Mouse (Mus musculus): ENCODE results near the gene Zfp867. TPM values are rescaled to one million over a fixed set of nuclear protein-coding genes. Genes with fewer than 3 reads are reported as not detected.

Zfp867 gene
- polyA plus RNA-seq, 1 experiment = 1.3 TPM

DNA sequence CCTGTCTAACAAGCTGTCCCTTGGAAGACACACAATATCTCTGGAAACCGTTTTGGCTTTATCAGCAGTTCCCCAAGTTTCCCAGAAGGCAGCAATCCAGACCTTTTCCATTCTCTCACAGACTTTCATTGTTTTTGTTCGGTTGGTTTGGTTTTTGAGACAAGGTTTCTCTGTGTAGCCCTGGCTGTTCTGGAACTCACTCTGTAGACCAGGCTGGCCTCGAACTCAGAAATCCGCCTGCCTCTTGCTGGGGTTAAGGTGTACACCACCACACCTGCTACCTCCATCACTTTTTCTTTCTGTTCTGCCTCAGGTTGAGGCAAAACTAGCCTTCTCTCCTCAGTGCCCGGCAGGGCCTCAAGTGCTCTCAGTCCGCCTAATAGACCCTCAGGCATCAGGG lies 42.1 kb upstream of the Zfp867 start:
- Histone ChIP-seq H3K79me2 (ENCODE audit: control insufficient read depth, insufficient read depth) (no peaks in the 10 kb centered on the region), H3ac (ENCODE audit: control insufficient read depth, insufficient read length) (no peak overlapping the region), H3K36me3 (ENCODE audit: control insufficient read depth, insufficient read depth) (no peaks in the 10 kb centered on the region), H3K27me3 (ENCODE audit: control insufficient read depth, insufficient read depth, insufficient read length) (no peaks in the 10 kb centered on the region), H3K4me2 (ENCODE audit: low read depth) (no peak overlapping the region), H3K4me3 (no peak overlapping the region)
- TF ChIP-seq REST (IDR thresholded peaks at IDR 0.05; ENCODE audit: insufficient read depth, insufficient read length) (no peak), MYOD1 (IDR thresholded peaks at IDR 0.05; ENCODE audit: control insufficient read depth in 1 of 3, insufficient read length in 2 of 3, low read depth in 2 of 3) (no peak), MAX (IDR thresholded peaks at IDR 0.05; ENCODE audit: low read depth) (no peak), E2F4 (IDR thresholded peaks at IDR 0.05; ENCODE audit: insufficient read depth) (no peak), TCF3 (IDR thresholded peaks at IDR 0.05; ENCODE audit: insufficient read length, low read depth) (no peak), USF1 (IDR thresholded peaks at IDR 0.05; ENCODE audit: low read depth) (no peak), TCF12 (IDR thresholded peaks at IDR 0.05; ENCODE audit: insufficient read depth, poor library complexity, severe bottlenecking) (no peak), SRF (IDR thresholded peaks at IDR 0.05; ENCODE audit: control insufficient read depth, insufficient read length, low read depth) (no peak)

DNA sequence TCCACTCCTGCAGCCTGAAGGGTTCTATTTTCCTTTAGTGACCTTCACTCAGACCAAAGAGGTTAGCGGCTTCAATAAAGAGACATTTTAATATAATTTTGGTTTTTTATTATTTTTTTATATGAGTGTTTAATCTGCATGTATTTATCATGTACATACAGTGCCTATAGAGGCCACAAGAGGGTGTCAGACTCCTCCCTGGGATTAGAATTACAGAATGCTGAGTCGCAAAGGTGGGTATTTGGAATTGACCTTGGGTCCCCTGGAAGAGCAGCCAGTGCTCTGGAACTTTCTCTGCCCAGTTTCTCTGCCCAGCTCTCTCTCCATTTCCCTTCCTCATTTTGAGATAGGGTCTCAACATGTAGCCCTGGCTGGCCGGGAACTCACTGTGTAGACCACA lies 41.3 kb upstream of the Zfp867 start:
- Histone ChIP-seq H3K4me3 (no peak overlapping the region), H3ac (ENCODE audit: control insufficient read depth, insufficient read length) (no peak overlapping the region), H3K27me3 (ENCODE audit: control insufficient read depth, insufficient read depth, insufficient read length) (no peaks in the 10 kb centered on the region), H3K4me2 (ENCODE audit: low read depth) (no peak overlapping the region), H3K36me3 (ENCODE audit: control insufficient read depth, insufficient read depth) (no peaks in the 10 kb centered on the region), H3K79me2 (ENCODE audit: control insufficient read depth, insufficient read depth) (no peaks in the 10 kb centered on the region)
- no peak for TF ChIP-seq USF1 (IDR thresholded peaks at IDR 0.05; ENCODE audit: low read depth)
- no peak for TF ChIP-seq E2F4 (IDR thresholded peaks at IDR 0.05; ENCODE audit: insufficient read depth)
- no peak for TF ChIP-seq MAX (IDR thresholded peaks at IDR 0.05; ENCODE audit: low read depth)
- no peak for TF ChIP-seq POLR2AphosphoS2 (IDR thresholded peaks at IDR 0.05; ENCODE audit: insufficient read length, low read depth)
- TF ChIP-seq REST (IDR thresholded peaks at IDR 0.05; ENCODE audit: insufficient read depth, insufficient read length) = no peak
- no peak for TF ChIP-seq MYOG (IDR thresholded peaks at IDR 0.05; ENCODE audit: control insufficient read depth in 1 of 3, insufficient read depth in 1 of 3, insufficient read length in 2 of 3, low read depth in 2 of 3)
- no peak for TF ChIP-seq SRF (IDR thresholded peaks at IDR 0.05; ENCODE audit: control insufficient read depth, insufficient read length, low read depth)
- TF ChIP-seq MYOD1 (IDR thresholded peaks at IDR 0.05; ENCODE audit: control insufficient read depth in 1 of 3, insufficient read length in 2 of 3, low read depth in 2 of 3) = no peak
- TF ChIP-seq CEBPB (IDR thresholded peaks at IDR 0.05; ENCODE audit: insufficient read depth, poor library complexity, severe bottlenecking) = no peak
- no peak for TF ChIP-seq POLR2A (IDR thresholded peaks at IDR 0.05; ENCODE audit: insufficient read length, low read depth)
- TF ChIP-seq TCF3 (IDR thresholded peaks at IDR 0.05; ENCODE audit: insufficient read length, low read depth) = no peak
- TF ChIP-seq TCF12 (IDR thresholded peaks at IDR 0.05; ENCODE audit: insufficient read depth, poor library complexity, severe bottlenecking) = no peak

DNA sequence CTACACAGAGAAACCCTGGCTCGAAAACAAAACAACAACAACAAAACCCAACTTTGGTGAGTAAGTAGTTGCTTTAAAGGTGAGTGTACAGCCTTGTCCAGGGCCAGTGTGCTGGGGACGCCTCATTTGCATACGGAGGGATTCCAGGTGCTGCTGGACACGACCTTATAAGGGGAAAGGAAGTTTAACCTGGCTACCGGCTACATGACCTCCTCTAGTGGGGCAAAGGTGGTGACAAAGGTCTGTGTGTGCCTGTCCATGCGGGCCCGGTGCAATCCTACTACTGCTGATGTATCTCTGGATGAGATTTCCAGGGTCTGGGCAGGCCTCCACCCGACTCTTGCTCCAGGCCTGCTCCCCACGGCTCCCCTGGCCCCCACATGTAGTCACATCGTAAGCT lies 40.5 kb upstream of the Zfp867 start:
- H3K4me3 ChIP-seq = no peak overlapping the region
- H3K4me2 ChIP-seq (ENCODE audit: low read depth) = no peak overlapping the region
- H3K36me3 ChIP-seq (ENCODE audit: control insufficient read depth, insufficient read depth) = no peaks in the 10 kb centered on the region
- TF ChIP-seq TCF3 (IDR thresholded peaks at IDR 0.05; ENCODE audit: insufficient read length, low read depth) (no peak), E2F4 (IDR thresholded peaks at IDR 0.05; ENCODE audit: insufficient read depth) (no peak), REST (IDR thresholded peaks at IDR 0.05; ENCODE audit: insufficient read depth, insufficient read length) (no peak), TCF12 (IDR thresholded peaks at IDR 0.05; ENCODE audit: insufficient read depth, poor library complexity, severe bottlenecking) (no peak), SRF (IDR thresholded peaks at IDR 0.05; ENCODE audit: control insufficient read depth, insufficient read length, low read depth) (no peak), POLR2A (IDR thresholded peaks at IDR 0.05; ENCODE audit: insufficient read length, low read depth) (no peak), MYOD1 (IDR thresholded peaks at IDR 0.05; ENCODE audit: control insufficient read depth in 1 of 3, insufficient read length in 2 of 3, low read depth in 2 of 3) (no peak), USF1 (IDR thresholded peaks at IDR 0.05; ENCODE audit: low read depth) (no peak), CEBPB (IDR thresholded peaks at IDR 0.05; ENCODE audit: insufficient read depth, poor library complexity, severe bottlenecking) (no peak), MYOG (IDR thresholded peaks at IDR 0.05; ENCODE audit: control insufficient read depth in 1 of 3, insufficient read depth in 1 of 3, insufficient read length in 2 of 3, low read depth in 2 of 3) (no peak), MAX (IDR thresholded peaks at IDR 0.05; ENCODE audit: low read depth) (no peak), POLR2AphosphoS2 (IDR thresholded peaks at IDR 0.05; ENCODE audit: insufficient read length, low read depth) (no peak)
- H3K79me2 ChIP-seq (ENCODE audit: control insufficient read depth, insufficient read depth) = no peaks in the 10 kb centered on the region
- H3K27me3 ChIP-seq (ENCODE audit: control insufficient read depth, insufficient read depth, insufficient read length) = no peaks in the 10 kb centered on the region
- no peak overlapping the region for H3ac ChIP-seq (ENCODE audit: control insufficient read depth, insufficient read length)

DNA sequence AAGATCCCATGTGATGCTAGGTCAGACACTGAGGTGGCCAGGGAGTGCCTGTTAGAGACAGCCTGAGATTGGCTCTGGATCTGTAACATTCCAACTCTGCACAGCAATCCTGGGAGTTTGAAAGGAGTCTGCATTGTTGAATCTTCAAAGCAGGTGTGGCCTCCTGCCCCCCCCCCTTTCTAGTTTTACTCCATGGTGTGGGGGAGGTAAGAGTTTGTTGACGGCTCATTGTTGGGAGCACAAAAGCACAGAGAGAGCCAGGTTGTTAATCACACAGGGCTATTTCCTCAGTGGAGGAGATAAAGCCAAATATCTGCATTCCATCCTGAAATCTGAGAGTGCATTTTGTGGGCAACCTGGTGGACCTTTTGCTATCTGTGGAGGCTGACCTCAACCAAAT lies 39.3 kb upstream of the Zfp867 start:
- H3K4me2 ChIP-seq (ENCODE audit: low read depth) = no peak overlapping the region

DNA sequence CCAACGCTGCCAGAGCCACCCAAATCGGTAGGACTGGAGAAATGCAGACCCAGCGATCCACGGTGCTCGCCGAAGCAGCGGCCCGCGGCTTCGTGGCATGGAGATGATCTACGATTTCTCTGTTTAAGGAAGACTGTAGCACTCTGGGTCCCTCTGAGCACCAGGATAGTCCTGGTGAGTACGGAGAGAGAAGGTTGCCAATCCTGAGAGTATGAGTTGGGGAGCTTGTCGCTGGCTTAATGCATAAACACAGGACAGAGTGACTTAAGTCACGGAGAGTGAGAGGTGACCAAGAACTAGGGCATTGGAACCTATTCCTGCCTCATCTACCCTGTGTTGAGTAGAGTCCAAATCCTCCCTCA lies 34.4 kb upstream of the Zfp867 start:
- TF ChIP-seq MAX (IDR thresholded peaks at IDR 0.05; ENCODE audit: low read depth) (no peak), POLR2AphosphoS2 (IDR thresholded peaks at IDR 0.05; ENCODE audit: insufficient read length, low read depth) (no peak), MYOG (IDR thresholded peaks at IDR 0.05; ENCODE audit: control insufficient read depth in 1 of 3, insufficient read depth in 1 of 3, insufficient read length in 2 of 3, low read depth in 2 of 3) (no peak), TCF12 (IDR thresholded peaks at IDR 0.05; ENCODE audit: insufficient read depth, poor library complexity, severe bottlenecking) (no peak), USF1 (IDR thresholded peaks at IDR 0.05; ENCODE audit: low read depth) (no peak), E2F4 (IDR thresholded peaks at IDR 0.05; ENCODE audit: insufficient read depth) (no peak), REST (IDR thresholded peaks at IDR 0.05; ENCODE audit: insufficient read depth, insufficient read length) (no peak), CEBPB (IDR thresholded peaks at IDR 0.05; ENCODE audit: insufficient read depth, poor library complexity, severe bottlenecking) (no peak), MYOD1 (IDR thresholded peaks at IDR 0.05; ENCODE audit: control insufficient read depth in 1 of 3, insufficient read length in 2 of 3, low read depth in 2 of 3) (no peak), SRF (IDR thresholded peaks at IDR 0.05; ENCODE audit: control insufficient read depth, insufficient read length, low read depth) (no peak), TCF3 (IDR thresholded peaks at IDR 0.05; ENCODE audit: insufficient read length, low read depth) (no peak), POLR2A (IDR thresholded peaks at IDR 0.05; ENCODE audit: insufficient read length, low read depth) (no peak)
- Histone ChIP-seq H3ac (ENCODE audit: control insufficient read depth, insufficient read length) (peak overlapping the region; percentile 48), H3K4me2 (ENCODE audit: low read depth) (peak overlapping the region; percentile 91), H3K79me2 (ENCODE audit: control insufficient read depth, insufficient read depth) (peaks cover 21% of the 10 kb centered on the region), H3K4me3 (peak overlapping the region; percentile 92), H3K36me3 (ENCODE audit: control insufficient read depth, insufficient read depth) (peaks cover 5% of the 10 kb centered on the region), H3K27me3 (ENCODE audit: control insufficient read depth, insufficient read depth, insufficient read length) (no peaks in the 10 kb centered on the region)

More for the DNA sequence above, 39.3 kb upstream of the Zfp867 start:
- H3K27me3 ChIP-seq (ENCODE audit: control insufficient read depth, insufficient read depth, insufficient read length) = no peaks in the 10 kb centered on the region
- no peak overlapping the region for H3ac ChIP-seq (ENCODE audit: control insufficient read depth, insufficient read length)
- H3K79me2 ChIP-seq (ENCODE audit: control insufficient read depth, insufficient read depth) = no peaks in the 10 kb centered on the region
- no peaks in the 10 kb centered on the region for H3K36me3 ChIP-seq (ENCODE audit: control insufficient read depth, insufficient read depth)
- H3K4me3 ChIP-seq = no peak overlapping the region
- TF ChIP-seq E2F4 (IDR thresholded peaks at IDR 0.05; ENCODE audit: insufficient read depth) (no peak), SRF (IDR thresholded peaks at IDR 0.05; ENCODE audit: control insufficient read depth, insufficient read length, low read depth) (no peak), TCF12 (IDR thresholded peaks at IDR 0.05; ENCODE audit: insufficient read depth, poor library complexity, severe bottlenecking) (no peak), MYOG (IDR thresholded peaks at IDR 0.05; ENCODE audit: control insufficient read depth in 1 of 3, insufficient read depth in 1 of 3, insufficient read length in 2 of 3, low read depth in 2 of 3) (no peak), MAX (IDR thresholded peaks at IDR 0.05; ENCODE audit: low read depth) (no peak)
